8 mouse cellular contexts compared by ENCODE assay signal in genomic region chr5:34286516-34286915, GRCm38 (mm10). TPM values are rescaled to one million over a fixed set of nuclear protein-coding genes. Genes with fewer than 3 reads are reported as not detected.
DNase-seq lines count a peak whose midpoint lies in the region; ATAC-seq lines count a peak whose summit lies in the region.

No protein-coding gene starts in this region.

- no peaks in the 10 kb centered on the region for H3K36me3 ChIP-seq in heart, embryonic 10.5 days
- no peaks in the 10 kb centered on the region for H3K36me3 ChIP-seq in forebrain, embryonic 15.5 days
- H3K36me3 ChIP-seq in megakaryocyte, embryonic 14.5 days (replicated peaks; ENCODE audit: low read length): no peaks in the 10 kb centered on the region

- peaks cover 35% of the 10 kb centered on the region for H3K4me1 ChIP-seq in heart, embryonic 10.5 days
- peaks cover 22% of the 10 kb centered on the region for H3K4me1 ChIP-seq in forebrain, embryonic 15.5 days
- H3K4me1 ChIP-seq in megakaryocyte, embryonic 14.5 days: peaks cover 71% of the 10 kb centered on the region

- ATAC-seq in forebrain, embryonic 15.5 days (replicated peaks): no peak
- ATAC-seq in inflammation-experienced regulatory T-cells, adult 6 months: no peak

- H3K9ac ChIP-seq in forebrain, embryonic 15.5 days (replicated peaks): no peak overlapping the region

- no peak for DNase-seq in heart, embryonic 10.5 days (ENCODE audit: low spot score)
- no peak for DNase-seq in heart, postnatal 10 days
- peak; percentile 61 for DNase-seq in ZHBTc4 (ENCODE audit: low read depth, low spot score)
- no peak for DNase-seq in gastrocnemius, postnatal 4 days (ENCODE audit: low spot score in 2 of 2)
- DNase-seq in spleen, adult 12 weeks (ENCODE audit: low spot score): no peak

- no peak overlapping the region for H3K27ac ChIP-seq in heart, embryonic 10.5 days
- no peak overlapping the region for H3K27ac ChIP-seq in forebrain, embryonic 15.5 days (replicated peaks)

- peak overlapping the region; percentile 87 for H3K4me2 ChIP-seq in forebrain, embryonic 15.5 days (replicated peaks)

- peaks cover 85% of the 10 kb centered on the region for H3K27me3 ChIP-seq in heart, embryonic 10.5 days (ENCODE audit: insufficient read depth, poor library complexity, severe bottlenecking)
- peaks cover 28% of the 10 kb centered on the region for H3K27me3 ChIP-seq in forebrain, embryonic 15.5 days
- peaks cover 71% of the 10 kb centered on the region for H3K27me3 ChIP-seq in megakaryocyte, embryonic 14.5 days (replicated peaks)

- WGBS in heart, embryonic 10.5 days: 5% methylated on average over 11 of the region's 11 CpGs
- under 1% methylated on average over 11 of the region's 11 CpGs for WGBS in forebrain, embryonic 15.5 days

- intact Hi-C loops in heart, postnatal 10 days (cut with DNase I): no loop called here

- no peaks in the 10 kb centered on the region for H3K9me3 ChIP-seq in heart, embryonic 10.5 days
- no peaks in the 10 kb centered on the region for H3K9me3 ChIP-seq in forebrain, embryonic 15.5 days
- H3K9me3 ChIP-seq in megakaryocyte, embryonic 14.5 days: no peaks in the 10 kb centered on the region

- H3K4me3 ChIP-seq in heart, embryonic 10.5 days: peak overlapping the region; percentile 75
- H3K4me3 ChIP-seq in forebrain, embryonic 15.5 days: peak overlapping the region; percentile 79
- H3K4me3 ChIP-seq in megakaryocyte, embryonic 14.5 days (replicated peaks): peak overlapping the region; percentile 92

RNA-seq across cellular contexts. Expression of gene Zfyve28, which starts 1.7 kb away (rescaled TPM):
- 0.52 and 0.93 TPM in 2 replicates for polyA plus RNA-seq in heart, embryonic 10.5 days (2016; fragmentation: Nextera tagmentation; extraction: Ambion mirVana)
- total RNA-seq in heart, postnatal 10 days (2021): 1 to 10 TPM; 1.3 to 1.4 TPM
- polyA plus RNA-seq in forebrain, embryonic 15.5 days (2015; fragmentation: Nextera tagmentation; extraction: Ambion mirVana): 4.7 and 5.3 TPM in 2 replicates
- polyA plus RNA-seq in megakaryocyte, embryonic 14.5 days (2012; ENCODE audit: insufficient read depth, low replicate concordance): 0.37 and 4.0 TPM in 2 replicates
- 1 to 10 TPM; 2.8 to 2.9 TPM for total RNA-seq in gastrocnemius, postnatal 4 days (2021)
- polyA plus RNA-seq in inflammation-experienced regulatory T-cells, adult 6 months (2017; shearing (Covaris generic)): 1 to 10 TPM; 1.5 to 5.6 (median 4.6) TPM

RNA-seq across cellular contexts. Expression of gene Cfap99, which starts 1.9 kb away (rescaled TPM):
- 0.12 TPM in 1 of 2 replicates, not detected in the other for polyA plus RNA-seq in heart, embryonic 10.5 days (2016; fragmentation: Nextera tagmentation; extraction: Ambion mirVana)
- total RNA-seq in heart, postnatal 10 days (2021): not detected
- 0.09 TPM in 1 of 2 replicates, not detected in the other for polyA plus RNA-seq in forebrain, embryonic 15.5 days (2015; fragmentation: Nextera tagmentation; extraction: Ambion mirVana)
- 0.15 TPM in 1 of 2 replicates, not detected in the other for polyA plus RNA-seq in megakaryocyte, embryonic 14.5 days (2012; ENCODE audit: insufficient read depth, low replicate concordance)
- under 1 TPM; 0.16 to 0.17 TPM for total RNA-seq in gastrocnemius, postnatal 4 days (2021)
- not detected for polyA plus RNA-seq in inflammation-experienced regulatory T-cells, adult 6 months (2017; shearing (Covaris generic))

RNA-seq across cellular contexts. Expression of gene Rnf4, which starts 49.6 kb away (rescaled TPM):
- polyA plus RNA-seq in heart, embryonic 10.5 days (2016; fragmentation: Nextera tagmentation; extraction: Ambion mirVana): 150 and 156 TPM in 2 replicates
- 10 to 100 TPM; 57.1 to 62.6 TPM for total RNA-seq in heart, postnatal 10 days (2021)
- polyA plus RNA-seq in forebrain, embryonic 15.5 days (2015; fragmentation: Nextera tagmentation; extraction: Ambion mirVana): 139 and 143 TPM in 2 replicates
- 6.2 and 26.8 TPM in 2 replicates for polyA plus RNA-seq in megakaryocyte, embryonic 14.5 days (2012; ENCODE audit: insufficient read depth, low replicate concordance)
- total RNA-seq in gastrocnemius, postnatal 4 days (2021): 10 to 100 TPM; 63.2 to 66.1 TPM
- 100 to 1,000 TPM; 104 to 122 (median 113) TPM for polyA plus RNA-seq in inflammation-experienced regulatory T-cells, adult 6 months (2017; shearing (Covaris generic))
